Mouse (Mus musculus): ENCODE data around the gene Dnajc22.

Gene Dnajc22

DNA sequence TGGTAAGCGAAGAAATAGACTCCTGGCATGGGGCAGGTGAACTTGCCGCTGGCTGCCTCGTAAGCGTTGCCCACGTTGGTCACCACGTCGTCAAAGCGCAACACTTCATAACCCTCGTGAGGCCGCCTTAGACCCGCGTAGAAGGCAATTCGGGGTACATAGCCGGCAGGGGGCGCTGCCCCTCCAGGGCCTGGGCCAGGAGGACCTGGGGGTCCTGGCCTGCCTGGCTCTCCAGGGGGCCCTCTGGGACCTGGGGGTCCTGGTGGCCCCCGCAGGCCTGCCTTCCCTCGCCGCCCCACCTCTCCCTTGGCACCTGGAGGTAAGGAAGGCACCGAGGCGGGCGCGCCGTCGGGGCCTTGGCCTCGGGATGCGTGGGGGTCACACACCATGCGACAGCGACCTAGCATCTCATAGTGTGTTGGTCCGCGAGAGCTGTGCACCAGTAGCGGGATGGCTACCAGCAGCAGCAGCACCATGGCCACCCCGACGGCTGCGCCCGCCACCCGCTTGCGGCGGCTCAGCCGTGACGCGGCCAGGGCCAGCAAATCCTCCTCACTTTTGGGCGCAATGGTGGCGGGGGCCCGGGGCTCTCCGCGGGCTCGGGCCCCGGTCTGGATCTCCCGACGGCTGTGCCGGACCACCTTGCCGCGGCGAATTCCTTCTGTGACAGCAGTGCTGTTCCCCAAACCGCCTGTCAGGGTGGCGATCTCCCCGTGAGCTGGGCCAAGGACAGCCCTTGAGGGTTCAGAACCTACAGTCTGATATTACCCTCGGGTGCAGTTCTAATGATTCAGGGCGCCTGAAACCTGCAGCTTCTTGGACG, 5.5 kb upstream of the Dnajc22 start, which contains the start of gene C1ql4:
C1ql4 (minus strand) TSS at position 565 of the 823 bp plus-strand sequence.
- no peak for DNase-seq (ENCODE audit: low read depth, low spot score)

GRCm38 (mm10) chr15:99088292-99088691, 4.7 kb upstream of the Dnajc22 start:
- peak; percentile 23 for DNase-seq (ENCODE audit: low read depth, low spot score)

DNA sequence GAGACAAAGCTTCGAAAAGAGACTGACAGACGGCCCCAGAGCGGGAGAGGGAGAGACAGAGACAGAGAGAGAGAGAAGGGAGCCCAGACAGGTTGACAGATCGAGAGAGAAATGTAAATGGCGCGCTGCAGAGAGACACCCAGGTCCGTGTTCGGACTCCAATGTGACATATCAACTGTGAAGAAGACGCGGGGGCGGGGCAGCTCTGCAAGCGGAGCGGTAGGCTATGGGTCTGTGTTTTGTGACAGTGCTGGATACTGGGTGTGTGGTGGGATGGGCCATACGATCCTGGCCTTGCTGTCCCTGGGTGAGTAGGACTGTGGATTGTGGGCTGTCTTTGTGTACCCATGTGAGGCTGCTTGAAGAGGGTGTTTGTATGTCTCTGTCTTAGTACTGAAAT, 3.9 kb upstream of the Dnajc22 start:
- no peak for DNase-seq (ENCODE audit: low read depth, low spot score)

GRCm38 (mm10) chr15:99093291-99094258, 605 bp downstream of the Dnajc22 start:
- DNase-seq (ENCODE audit: low read depth, low spot score): no peak

DNA sequence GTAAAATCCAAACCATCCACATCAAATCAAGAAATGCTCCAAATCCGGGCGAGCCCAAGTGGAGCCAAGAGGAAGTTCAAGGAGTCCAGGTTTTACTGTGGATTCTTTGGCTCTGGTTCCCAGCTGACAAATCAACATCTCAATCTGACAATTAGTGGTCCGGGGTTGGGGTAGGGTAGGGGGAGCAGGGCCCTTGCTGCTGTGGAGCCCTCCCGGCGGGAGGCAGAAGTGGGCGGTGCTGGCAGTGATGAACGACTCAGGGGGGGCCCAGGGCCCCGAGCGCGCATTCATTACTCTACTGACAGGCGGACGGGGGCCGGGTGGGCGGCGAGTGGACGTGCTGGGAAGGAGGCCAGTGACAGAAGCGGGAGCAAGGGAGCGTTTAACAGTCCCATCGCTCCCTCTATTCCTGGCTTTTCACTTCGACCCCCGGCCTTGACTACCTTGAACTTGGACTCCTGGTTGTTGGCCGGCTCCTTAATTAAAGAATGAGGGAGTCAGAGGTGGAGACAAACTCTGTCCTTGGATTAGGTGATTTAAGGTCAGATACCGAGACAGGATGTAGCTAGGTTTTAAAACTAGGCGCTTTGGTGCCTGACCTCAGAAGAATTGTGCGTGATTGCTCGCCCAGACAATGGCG, 1.8 kb downstream of the Dnajc22 start:
- no peak for DNase-seq (ENCODE audit: low read depth, low spot score)

- DNase-seq (ENCODE audit: low read depth, low spot score): no peak
Measured at GRCm38 (mm10) chr15:99095356-99095755, 2.4 kb downstream of the Dnajc22 start.

- no peak for DNase-seq (ENCODE audit: low read depth, low spot score)
Measured at GRCm38 (mm10) chr15:99096061-99096793, 3.3 kb downstream of the Dnajc22 start.

- no peak for DNase-seq (ENCODE audit: low read depth, low spot score)
Measured at GRCm38 (mm10) chr15:99096831-99097500, 4.0 kb downstream of the Dnajc22 start.

DNA sequence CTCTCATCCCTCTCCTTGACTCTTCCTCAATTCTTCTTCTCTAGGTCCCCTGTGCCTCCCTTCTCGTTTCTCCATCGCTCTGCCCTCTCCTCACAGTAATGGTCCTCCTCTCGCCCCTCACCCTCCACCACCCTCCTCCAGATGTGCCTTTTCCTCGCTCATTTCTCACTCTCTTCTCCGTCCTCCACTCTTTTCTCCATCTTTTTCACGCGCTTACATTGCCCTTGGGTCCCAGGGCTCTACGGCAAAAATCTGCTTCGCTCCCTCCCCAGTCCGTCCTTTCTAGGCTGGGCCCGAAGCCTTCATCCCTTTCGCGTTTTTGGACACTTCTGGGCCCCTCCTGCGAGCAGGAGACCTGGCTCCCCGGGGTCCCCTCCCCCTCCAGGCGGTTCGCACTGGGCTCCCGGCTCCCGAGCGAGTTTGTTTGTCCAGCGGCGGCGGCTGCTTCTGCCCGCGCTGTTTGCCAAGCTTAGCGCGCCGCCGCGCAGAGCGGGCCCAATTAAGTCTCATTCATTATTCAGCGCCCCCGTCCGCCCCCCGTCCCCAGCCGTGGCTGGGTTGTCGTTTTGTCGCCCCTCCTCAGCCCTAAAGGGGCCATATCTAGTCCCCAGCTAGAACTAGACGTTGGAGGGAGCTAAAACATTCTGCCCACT, 5.0 kb downstream of the Dnajc22 start:
- DNase-seq (ENCODE audit: low read depth, low spot score): no peak

DNA sequence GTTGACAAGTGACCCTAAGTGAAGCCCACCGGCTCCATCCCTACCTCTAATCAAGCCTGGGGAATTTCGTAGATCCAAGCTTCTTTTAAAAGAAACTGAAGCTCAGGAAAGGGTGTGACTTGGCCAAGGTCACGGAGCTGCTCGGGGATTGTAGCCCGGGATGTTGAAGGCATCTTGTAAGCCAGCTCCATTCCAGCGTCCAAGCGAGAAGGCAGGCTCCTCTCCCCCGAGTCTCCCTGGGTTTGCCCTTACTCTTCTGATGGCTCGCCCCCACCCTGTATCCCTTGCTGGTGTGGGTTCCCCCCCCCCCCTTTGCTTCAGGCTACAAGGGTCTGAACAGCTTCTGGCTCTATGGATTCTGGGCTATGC, 5.5 kb downstream of the Dnajc22 start:
- no peak for DNase-seq (ENCODE audit: low read depth, low spot score)

- DNase-seq (ENCODE audit: low read depth, low spot score): peak; percentile 16
Measured at GRCm38 (mm10) chr15:99099139-99099556, 6.2 kb downstream of the Dnajc22 start.

DNA sequence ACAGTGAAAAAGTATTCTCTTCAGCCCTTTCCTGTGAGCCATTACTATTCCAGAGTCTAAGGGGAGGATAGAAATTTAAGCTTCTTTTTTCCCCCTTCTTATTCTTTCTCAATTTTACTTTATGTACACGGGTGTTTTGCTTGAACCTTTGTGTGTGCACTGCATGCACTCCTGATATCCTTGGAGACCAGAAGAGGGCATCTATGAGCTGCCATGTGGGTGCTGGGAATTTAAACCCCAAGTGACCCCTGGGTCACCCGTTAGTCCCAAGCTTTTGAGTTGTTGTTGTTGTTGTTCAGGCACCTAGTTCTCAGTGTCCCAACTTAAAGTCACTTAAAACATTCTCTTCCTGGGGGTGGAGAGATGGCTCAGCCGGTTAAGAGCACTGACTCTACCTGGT, 7.0 kb downstream of the Dnajc22 start:
- DNase-seq (ENCODE audit: low read depth, low spot score): no peak

- no peak for DNase-seq (ENCODE audit: low read depth, low spot score)
Measured at GRCm38 (mm10) chr15:99105238-99105637, 12.3 kb downstream of the Dnajc22 start.

- DNase-seq (ENCODE audit: low read depth, low spot score): no peak
Measured at GRCm38 (mm10) chr15:99107866-99108265, 14.9 kb downstream of the Dnajc22 start.

- DNase-seq (ENCODE audit: low read depth, low spot score): no peak
Measured at GRCm38 (mm10) chr15:99111139-99111538, 18.2 kb downstream of the Dnajc22 start.

GRCm38 (mm10) chr15:99111809-99112208, 18.8 kb downstream of the Dnajc22 start:
- DNase-seq (ENCODE audit: low read depth, low spot score): no peak

GRCm38 (mm10) chr15:99112843-99113395, 19.9 kb downstream of the Dnajc22 start:
- DNase-seq (ENCODE audit: low read depth, low spot score): no peak

DNA sequence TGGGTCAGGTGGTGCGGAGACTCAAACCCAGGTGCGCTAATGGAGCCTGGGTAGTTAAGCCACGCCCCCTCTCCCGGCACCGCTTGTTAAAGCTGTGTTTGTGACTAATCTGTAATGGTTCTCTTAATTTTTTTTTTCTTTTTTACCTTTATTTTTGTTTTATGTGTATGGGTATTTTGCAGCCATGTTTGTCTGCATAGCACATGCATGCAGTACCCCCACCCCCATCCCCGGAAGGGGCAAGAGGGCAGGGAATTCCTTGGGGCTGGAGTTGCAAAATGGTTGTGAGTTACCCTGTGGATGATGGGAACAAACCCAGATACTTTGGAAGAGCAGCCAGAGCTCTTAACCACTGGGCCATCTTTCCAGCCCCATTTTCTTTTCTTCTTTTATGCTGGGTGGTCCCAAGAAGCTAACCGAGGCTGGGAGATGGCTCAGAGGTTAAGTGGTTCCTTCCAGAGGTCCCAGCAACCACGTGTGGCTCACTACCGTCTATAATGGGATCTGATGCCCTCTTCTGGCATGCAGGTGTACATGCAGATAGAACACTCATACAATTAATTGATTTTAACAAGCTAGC, 20.5 kb downstream of the Dnajc22 start:
- no peak for DNase-seq (ENCODE audit: low read depth, low spot score)

- no peak for DNase-seq (ENCODE audit: low read depth, low spot score)
Measured at GRCm38 (mm10) chr15:99114312-99115064, 21.5 kb downstream of the Dnajc22 start.
